ENCODE assay signal across 8 mouse cellular contexts in the genomic region with DNA sequence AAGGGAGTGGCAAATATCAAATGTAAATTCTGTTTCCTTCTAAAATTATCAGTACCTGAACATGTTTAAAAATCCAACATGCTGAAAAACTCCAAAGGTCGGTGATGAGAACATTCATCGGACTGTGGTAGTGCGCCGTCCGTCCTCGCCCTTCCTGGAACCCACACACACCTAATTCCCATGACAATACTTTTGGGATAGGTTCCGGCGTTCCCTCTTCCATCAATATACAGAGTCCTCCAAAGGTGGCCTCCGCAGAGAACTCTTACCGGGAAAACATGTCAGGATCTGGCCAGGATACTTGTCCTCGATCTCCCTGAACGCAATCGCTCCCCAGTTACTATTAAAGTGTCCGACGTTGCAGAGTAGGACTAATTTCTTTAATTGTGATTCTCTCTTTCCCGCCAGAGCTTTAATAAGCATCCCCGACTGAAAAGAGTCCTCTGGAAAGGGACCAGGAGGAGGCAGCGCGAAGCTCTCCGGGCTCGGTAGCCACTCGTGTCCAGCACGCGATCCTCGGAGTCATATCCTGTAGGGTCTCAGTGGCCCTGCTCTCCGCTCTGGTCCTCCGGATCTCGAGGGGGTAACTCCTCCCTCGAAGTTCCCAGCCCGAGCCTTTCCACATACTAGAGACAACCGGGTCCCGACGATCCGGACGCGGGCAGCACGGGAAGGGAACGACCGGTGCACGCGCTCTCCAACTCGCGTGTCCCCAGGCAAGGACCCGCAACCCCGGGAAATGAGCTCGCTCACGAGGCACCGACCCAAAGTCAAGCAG. TPM values are rescaled to one million over a fixed set of nuclear protein-coding genes. Genes with fewer than 3 reads are reported as not detected.
DNase-seq lines count a peak whose midpoint lies in the region; ATAC-seq and TF ChIP-seq lines count a peak whose summit lies in the region.

No protein-coding gene starts in this region.

- H3K9me3 ChIP-seq in kidney, postnatal 0 days (replicated peaks; ENCODE audit: low read length): no peaks in the 10 kb centered on the region
- H3K9me3 ChIP-seq in forebrain, embryonic 15.5 days: no peaks in the 10 kb centered on the region
- no peaks in the 10 kb centered on the region for H3K9me3 ChIP-seq in liver, embryonic 14.5 days (ENCODE audit: control insufficient read depth, low read length)

- H3K4me2 ChIP-seq in kidney, postnatal 0 days (ENCODE audit: low read length): peak overlapping the region; percentile 59
- H3K4me2 ChIP-seq in forebrain, embryonic 15.5 days (replicated peaks): peak overlapping the region; percentile 86
- H3K4me2 ChIP-seq in liver, embryonic 14.5 days (ENCODE audit: low read depth): peak overlapping the region; percentile 96

- no peaks in the 10 kb centered on the region for H3K36me3 ChIP-seq in kidney, postnatal 0 days (ENCODE audit: insufficient read depth, low read length)
- no peaks in the 10 kb centered on the region for H3K36me3 ChIP-seq in forebrain, embryonic 15.5 days
- no peaks in the 10 kb centered on the region for H3K36me3 ChIP-seq in liver, embryonic 14.5 days (replicated peaks; ENCODE audit: control insufficient read depth, insufficient read depth, low read depth)

- under 1% methylated on average over 48 of the region's 48 CpGs for WGBS in kidney, postnatal 0 days
- WGBS in forebrain, embryonic 15.5 days: under 1% methylated on average over 48 of the region's 48 CpGs
- under 1% methylated on average over 48 of the region's 48 CpGs for WGBS in liver, embryonic 14.5 days (ENCODE audit: insufficient replicate concordance)

- no peaks in the 10 kb centered on the region for H3K4me1 ChIP-seq in kidney, postnatal 0 days (replicated peaks; ENCODE audit: insufficient read depth, low read length)
- H3K4me1 ChIP-seq in forebrain, embryonic 15.5 days: peaks cover 28% of the 10 kb centered on the region
- H3K4me1 ChIP-seq in liver, embryonic 14.5 days (replicated peaks; ENCODE audit: control insufficient read depth in 2 of 2, insufficient read depth in 2 of 2, low read length in 1 of 2): peaks cover 7 to 13% of the 10 kb centered on the region in 2 experiments

- peak; percentile 56; the same call in 1 of the 2 replicates for ATAC-seq in kidney, postnatal 0 days (replicated peaks; ENCODE audit: low FRiP score, low read depth)
- peak; percentile 50 for ATAC-seq in activated CD4-positive, CD25-positive, alpha-beta regulatory T cell, adult 4 months
- peak; percentile 80 for ATAC-seq in forebrain, embryonic 15.5 days (replicated peaks)
- ATAC-seq in liver, embryonic 14.5 days (ENCODE audit: insufficient read depth): peak; percentile 62

- no peak for TF ChIP-seq CTCF in kidney, postnatal 0 days (IDR thresholded peaks at IDR 0.05; ENCODE audit: low read depth)
- no peak for TF ChIP-seq CTCF in liver, embryonic 14.5 days (IDR thresholded peaks at IDR 0.05; ENCODE audit: low read depth)

- DNase-seq in kidney, postnatal 0 days (ENCODE audit: low spot score): peak; percentile 42
- DNase-seq in kidney, postnatal 25 days: no peak
- no peak for DNase-seq in liver, embryonic 14.5 days (ENCODE audit: low read depth in 3 of 3, low spot score in 3 of 3)
- no peak for DNase-seq in right cerebral cortex, postnatal 36 days (ENCODE audit: low spot score in 2 of 2)
- no peak for DNase-seq in layer of hippocampus, adult 9-11 months
- DNase-seq in right cerebral cortex, postnatal 10 days (ENCODE audit: low spot score in 2 of 2): no peak

- peak overlapping the region; percentile 73 for H3K27ac ChIP-seq in kidney, postnatal 0 days
- peak overlapping the region; percentile 64 for H3K27ac ChIP-seq in forebrain, embryonic 15.5 days (replicated peaks)
- H3K27ac ChIP-seq in liver, embryonic 14.5 days: peak overlapping the region; percentile 49

- peak overlapping the region; percentile 61 for H3K9ac ChIP-seq in kidney, postnatal 0 days (ENCODE audit: low read depth, low read length)
- H3K9ac ChIP-seq in forebrain, embryonic 15.5 days (replicated peaks): peak overlapping the region; percentile 68
- peak overlapping the region; percentile 83 for H3K9ac ChIP-seq in liver, embryonic 14.5 days (replicated peaks)

- H3K27me3 ChIP-seq in kidney, postnatal 0 days (ENCODE audit: insufficient read depth, low read length): no peaks in the 10 kb centered on the region
- no peaks in the 10 kb centered on the region for H3K27me3 ChIP-seq in forebrain, embryonic 15.5 days
- H3K27me3 ChIP-seq in liver, embryonic 14.5 days (ENCODE audit: control insufficient read depth, insufficient read depth, low read length): no peaks in the 10 kb centered on the region

- no peak for TF ChIP-seq EP300 in liver, embryonic 14.5 days (IDR thresholded peaks at IDR 0.05; ENCODE audit: low read depth)

- H3K4me3 ChIP-seq in kidney, postnatal 0 days (replicated peaks; ENCODE audit: low read depth, low read length): peak overlapping the region; percentile 56
- peak overlapping the region; percentile 76 for H3K4me3 ChIP-seq in forebrain, embryonic 15.5 days
- H3K4me3 ChIP-seq in liver, embryonic 14.5 days (ENCODE audit: insufficient read depth in 1 of 2, low read depth in 2 of 2, low read length in 2 of 2): peak overlapping the region; percentile 82 to 84

RNA-seq across cellular contexts. Expression of a gene that starts 17.6 kb away (rescaled TPM):
- polyA plus RNA-seq in kidney, postnatal 0 days (2015; fragmentation: Nextera tagmentation; extraction: Ambion mirVana): 54.6 and 56.2 TPM in 2 replicates
- polyA plus RNA-seq in activated CD4-positive, CD25-positive, alpha-beta regulatory T cell, adult 4 months (2017; shearing (Covaris generic)): 100 to 1,000 TPM; 106 to 132 TPM
- 55.2 and 57.4 TPM in 2 replicates for polyA plus RNA-seq in forebrain, embryonic 15.5 days (2015; fragmentation: Nextera tagmentation; extraction: Ambion mirVana)
- 20.1 and 26.2 TPM in 2 replicates for polyA plus RNA-seq in liver, embryonic 14.5 days (2012; rRNA removed)
- polyA plus RNA-seq in liver, embryonic 14.5 days (2014; fragmentation: Nextera tagmentation; extraction: Ambion mirVana): 45.5 and 46.3 TPM in 2 replicates

RNA-seq across cellular contexts. Expression of a gene that starts 46.2 kb away (rescaled TPM):
- polyA plus RNA-seq in kidney, postnatal 0 days (2015; fragmentation: Nextera tagmentation; extraction: Ambion mirVana): 0.58 and 0.82 TPM in 2 replicates
- polyA plus RNA-seq in activated CD4-positive, CD25-positive, alpha-beta regulatory T cell, adult 4 months (2017; shearing (Covaris generic)): under 1 TPM; 0.54 to 0.93 TPM
- polyA plus RNA-seq in forebrain, embryonic 15.5 days (2015; fragmentation: Nextera tagmentation; extraction: Ambion mirVana): 1.2 and 1.3 TPM in 2 replicates
- polyA plus RNA-seq in liver, embryonic 14.5 days (2012; rRNA removed): 0.04 TPM in 1 of 2 replicates, not detected in the other
- polyA plus RNA-seq in liver, embryonic 14.5 days (2014; fragmentation: Nextera tagmentation; extraction: Ambion mirVana): 0.11 and 0.20 TPM in 2 replicates
